Mouse (Mus musculus) brain, embryonic 18.5 days (tissue): ENCODE data around the gene Pkp4.

Experiments
- DNase-seq: peaks from one replicate; pipeline ENCODE4 v3.0.0-alpha.2; 2012; ENCODE audit warnings: low read depth, low spot score

Gene Pkp4

DNA sequence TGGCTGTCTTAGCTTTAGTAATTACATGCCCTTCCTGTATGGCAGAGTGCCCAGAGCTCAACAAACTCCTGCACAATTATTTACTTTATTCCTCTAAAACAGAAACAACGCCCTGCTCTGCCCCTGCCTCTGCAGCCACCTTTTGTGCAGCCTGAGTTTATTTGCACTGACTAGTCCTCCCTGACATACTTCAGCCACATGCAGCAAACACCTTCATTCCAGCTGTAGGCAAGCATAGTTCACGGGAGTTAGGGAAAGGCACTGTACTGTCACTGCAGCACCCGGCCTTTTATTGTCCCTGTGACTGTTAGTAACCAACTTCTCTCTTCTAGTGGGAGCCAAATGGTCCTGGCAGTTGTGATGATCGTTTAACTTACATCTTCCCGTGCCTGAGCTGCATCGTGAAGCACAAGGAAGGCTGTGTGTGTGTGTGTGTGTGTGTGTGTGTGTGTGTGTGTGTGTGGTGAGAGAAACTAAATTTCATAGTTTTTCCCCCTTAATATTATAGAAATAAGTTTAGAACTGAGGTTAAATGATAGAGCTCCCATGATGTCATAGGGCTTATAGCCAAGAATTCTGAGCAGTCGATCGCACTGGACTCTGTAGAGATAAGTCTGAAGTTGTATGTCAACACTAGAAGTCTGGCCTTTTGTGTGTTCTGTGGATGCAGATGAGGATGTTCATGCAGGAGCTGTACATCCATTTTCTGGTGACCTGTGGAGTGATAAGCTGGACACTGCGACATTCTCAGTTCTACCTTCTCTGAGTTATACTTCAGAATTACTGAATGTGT lies 59.5 kb downstream of the Pkp4 start:
- no peak for DNase-seq

- DNase-seq: no peak
Measured at GRCm38 (mm10) chr2:59226383-59226782, 65.7 kb downstream of the Pkp4 start.

DNA sequence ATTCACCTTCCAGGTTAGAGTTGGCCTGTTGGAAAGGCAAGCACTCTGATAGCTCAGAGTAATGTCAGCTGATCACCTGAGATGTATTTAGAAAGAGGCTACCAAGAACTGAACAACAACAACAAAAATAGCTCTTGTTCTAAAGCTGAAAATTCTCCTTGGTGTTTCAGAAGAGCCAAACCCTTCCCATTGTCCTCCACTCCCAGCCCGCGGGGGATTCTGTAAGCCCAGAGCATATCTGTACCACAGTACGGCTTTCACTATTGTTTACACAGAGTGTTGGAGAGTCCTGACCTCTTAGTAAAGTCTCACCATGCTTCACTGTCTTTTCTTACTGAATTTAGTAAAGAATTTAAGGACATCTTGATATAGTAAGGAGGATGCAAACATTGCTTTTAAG lies 66.4 kb downstream of the Pkp4 start:
- DNase-seq: no peak

- no peak for DNase-seq
Measured at GRCm38 (mm10) chr2:59227508-59228263, 67.0 kb downstream of the Pkp4 start.

DNA sequence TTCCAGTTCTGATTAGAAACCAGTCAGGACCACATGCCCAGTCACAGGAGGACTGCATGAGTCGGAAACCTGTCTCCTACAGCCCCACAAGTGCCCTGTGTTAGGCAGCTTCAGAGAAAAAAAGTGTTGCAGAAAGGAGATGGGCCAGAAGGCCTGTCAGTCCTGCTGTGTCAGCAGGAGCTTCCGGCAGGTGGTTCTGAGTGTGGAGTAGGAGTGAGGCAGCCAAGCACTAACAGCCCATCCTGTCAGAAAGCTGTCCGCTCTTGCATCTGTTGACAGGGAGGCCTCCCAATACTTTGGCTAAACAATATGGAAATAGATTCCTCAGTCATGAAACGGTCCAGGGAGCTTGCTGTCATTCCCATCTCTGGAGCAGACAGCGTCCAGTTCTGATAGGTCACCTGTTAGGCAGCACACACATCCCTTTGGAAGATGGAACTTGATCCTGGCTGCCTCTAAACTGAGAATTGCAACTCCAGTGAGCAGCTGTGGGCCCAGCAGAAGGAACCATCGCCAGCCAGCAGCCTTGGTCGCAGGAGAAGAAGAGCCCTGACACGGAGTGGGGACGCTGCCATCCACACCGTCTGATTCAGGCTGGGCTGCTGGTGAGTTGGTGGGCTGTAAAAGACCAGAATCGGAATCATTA lies 68.7 kb downstream of the Pkp4 start:
- no peak for DNase-seq

- no peak for DNase-seq
Measured at GRCm38 (mm10) chr2:59230656-59231055, 70.0 kb downstream of the Pkp4 start.

- DNase-seq: no peak
Measured at GRCm38 (mm10) chr2:59231514-59231913, 70.9 kb downstream of the Pkp4 start.

GRCm38 (mm10) chr2:59233294-59233923 lies 72.8 kb downstream of the Pkp4 start:
- DNase-seq: no peak

DNA sequence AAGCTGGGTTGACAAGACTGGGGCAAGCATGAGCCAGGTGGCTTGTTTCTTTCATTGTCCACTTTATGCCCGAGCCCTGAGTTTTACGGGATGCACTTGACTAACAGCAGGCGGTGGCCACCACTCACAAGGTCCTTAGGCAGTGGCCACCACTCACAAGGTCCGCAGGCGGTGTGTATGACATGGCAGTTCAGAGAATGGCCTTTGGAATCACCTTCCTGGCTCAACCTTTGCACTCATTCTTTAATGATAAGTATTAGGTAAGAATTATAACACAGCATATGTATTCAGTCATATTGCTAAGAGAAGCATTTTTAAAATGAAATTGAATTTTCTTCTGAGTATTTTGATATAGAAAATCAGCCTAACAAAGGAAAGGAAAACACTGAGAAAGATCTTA lies 73.3 kb downstream of the Pkp4 start:
- DNase-seq: no peak

GRCm38 (mm10) chr2:59234537-59234936 lies 73.9 kb downstream of the Pkp4 start:
- no peak for DNase-seq

DNA sequence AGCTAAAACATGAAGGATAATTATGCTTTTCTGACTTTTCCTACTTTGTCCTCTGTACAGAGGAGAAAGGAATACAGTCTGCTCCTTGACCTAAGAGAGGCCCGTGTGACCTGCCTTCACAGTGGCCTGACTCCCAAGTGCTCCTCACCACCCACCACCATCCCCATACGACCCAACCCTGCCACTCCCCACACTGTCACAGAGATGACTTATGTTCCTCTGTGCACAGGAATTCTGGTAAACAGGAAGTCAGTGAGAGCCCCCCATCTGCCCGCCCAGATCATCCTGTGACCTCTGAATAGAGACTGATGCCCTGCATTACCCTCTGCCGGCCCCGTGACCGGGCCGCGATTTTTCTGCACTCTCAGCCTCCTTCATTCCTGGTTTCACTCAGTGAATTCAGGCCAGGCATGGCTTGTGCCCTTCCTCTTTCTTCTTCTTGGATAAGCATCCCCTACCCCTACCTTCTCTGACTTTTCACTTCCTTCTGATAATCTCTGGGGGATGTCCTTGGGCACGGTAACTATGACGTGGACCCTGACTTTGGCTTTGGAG lies 79.3 kb downstream of the Pkp4 start:
- DNase-seq: no peak

GRCm38 (mm10) chr2:59242117-59242516 lies 81.5 kb downstream of the Pkp4 start:
- DNase-seq: no peak

DNA sequence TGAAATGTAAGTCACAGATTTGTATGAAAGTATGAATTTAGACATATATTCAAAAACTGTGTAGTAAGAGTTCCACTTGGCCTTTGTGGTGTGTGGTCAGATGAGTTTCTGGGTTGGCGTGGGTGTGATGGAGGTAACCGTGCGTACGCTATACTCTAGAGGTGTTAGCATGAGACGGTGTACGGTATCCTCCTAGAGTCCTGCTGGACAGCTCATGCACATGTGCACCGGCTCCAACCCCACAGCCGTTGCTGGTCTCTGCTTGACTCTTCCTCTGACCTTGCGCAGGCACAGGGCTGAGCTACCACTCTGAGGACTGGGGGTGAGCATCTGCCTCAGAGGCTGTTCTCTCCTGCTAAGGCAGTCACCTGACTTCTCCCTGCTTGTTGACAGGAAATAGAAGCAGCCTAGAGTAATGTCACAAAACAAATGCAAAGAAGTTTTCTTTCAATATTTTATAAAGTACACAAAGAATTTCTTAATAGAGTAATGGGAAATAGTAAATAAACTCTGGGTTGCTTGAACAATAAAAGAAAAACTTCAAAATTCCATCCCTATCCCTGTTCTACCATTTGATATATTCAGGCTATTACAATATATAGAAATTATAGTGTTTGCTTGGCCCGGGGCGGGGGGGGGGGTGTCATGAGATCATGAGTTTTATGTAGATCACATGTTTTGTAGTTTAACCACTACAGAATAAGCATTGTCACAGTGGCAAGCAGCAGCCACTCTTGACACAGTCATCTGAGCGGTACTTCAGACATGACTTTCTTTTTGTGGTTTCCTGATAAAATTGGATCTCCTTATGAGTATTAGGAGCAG lies 83.8 kb downstream of the Pkp4 start:
- DNase-seq: no peak

GRCm38 (mm10) chr2:59245098-59245388 lies 84.4 kb downstream of the Pkp4 start:
- no peak for DNase-seq

DNA sequence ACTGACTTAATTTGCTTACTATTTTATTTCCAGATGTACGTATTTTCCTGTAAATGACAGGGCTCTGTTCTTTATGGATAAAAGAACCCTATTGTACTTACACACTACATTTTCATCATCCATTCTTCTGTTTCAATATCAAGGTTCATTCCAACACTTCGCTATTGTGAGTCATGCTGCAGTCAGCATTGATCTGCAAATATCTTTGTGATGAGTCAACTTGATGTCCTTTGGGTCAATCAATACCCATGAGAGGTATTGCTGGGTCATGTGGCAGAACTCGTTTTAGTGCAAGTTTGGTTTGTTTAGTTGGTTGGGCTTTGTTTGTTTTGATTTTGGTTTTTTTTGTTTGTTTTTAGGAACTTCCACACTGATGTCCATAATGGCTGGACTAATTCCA lies 88.2 kb downstream of the Pkp4 start:
- no peak for DNase-seq

- no peak for DNase-seq
Measured at GRCm38 (mm10) chr2:59252818-59253217, 92.2 kb downstream of the Pkp4 start.

DNA sequence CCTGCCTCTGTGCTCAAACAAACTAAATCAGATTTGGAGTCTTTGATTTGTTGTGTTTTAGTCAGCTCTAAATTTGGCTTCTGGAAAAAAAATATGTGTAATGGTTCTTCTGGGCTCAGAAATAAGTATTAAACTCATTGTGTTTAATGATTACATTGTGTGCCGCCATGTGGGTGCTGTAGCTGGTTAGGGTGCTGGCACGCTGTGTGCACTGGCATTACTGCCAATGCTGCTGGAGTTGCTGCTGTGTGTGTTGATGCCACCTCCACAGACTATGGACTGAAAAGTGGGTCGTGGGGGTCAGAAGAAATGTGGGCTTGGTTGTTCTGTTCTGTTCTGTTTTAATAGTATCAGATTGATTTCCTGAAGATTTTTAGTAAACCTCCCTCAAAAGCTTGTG lies 92.8 kb downstream of the Pkp4 start:
- DNase-seq: no peak

DNA sequence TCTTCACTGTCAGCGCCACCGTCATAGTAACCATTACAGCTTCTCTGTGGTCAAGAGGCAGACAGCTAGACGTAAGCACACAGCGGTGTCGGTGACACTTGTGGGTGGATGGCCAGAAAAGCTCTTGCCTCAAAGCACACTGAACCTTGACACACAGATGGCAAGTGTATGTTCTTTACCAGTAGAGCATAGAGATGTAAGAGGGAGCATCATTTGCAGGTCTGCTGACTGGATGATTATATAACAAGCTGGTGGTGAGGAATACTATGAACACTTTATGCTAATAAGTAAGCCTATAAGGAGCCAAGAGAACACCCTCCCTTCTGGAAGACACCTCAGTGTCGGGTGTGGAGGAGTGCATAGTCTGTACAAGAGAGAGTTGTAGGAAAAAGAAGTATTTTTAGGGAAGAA lies 98.2 kb downstream of the Pkp4 start:
- DNase-seq: no peak

DNA sequence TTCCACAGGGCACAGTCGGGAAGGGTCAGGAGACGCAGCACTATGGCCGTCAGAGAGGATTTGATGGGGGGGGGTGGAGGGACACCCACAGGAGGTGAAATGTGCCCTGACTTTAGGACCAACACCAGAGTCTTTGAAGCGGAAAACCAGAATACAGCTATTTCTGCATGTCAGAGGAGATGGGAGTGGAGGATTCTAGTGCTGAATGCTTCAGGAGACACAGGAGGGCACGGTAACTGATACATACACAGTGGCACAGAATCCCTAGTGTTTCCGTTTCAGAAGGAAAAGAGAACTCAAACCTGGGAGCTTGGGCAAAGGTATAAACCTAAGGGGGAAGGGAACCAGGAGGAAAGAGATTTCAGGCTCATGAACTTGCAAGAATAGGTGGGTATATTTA lies 98.7 kb downstream of the Pkp4 start:
- no peak for DNase-seq

DNA sequence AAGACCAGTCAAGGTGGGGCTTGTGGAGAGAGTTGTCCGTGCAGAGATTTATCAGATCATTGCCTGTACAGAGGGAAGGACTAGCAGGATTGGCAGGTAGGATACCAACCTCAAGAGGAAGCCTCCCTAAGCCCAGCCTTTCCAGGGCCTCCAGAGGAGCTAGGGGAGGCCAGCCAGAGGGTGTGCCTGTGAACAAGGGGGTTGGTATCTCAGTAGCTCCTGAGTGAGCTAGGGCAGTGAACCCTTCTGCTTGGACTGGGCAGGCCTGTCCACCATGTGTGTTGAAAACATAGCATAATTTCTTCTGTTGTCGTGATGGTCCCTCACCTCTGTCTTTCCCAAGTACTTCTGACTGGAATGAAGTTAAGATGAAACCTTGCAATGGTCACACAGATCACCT lies 100.6 kb downstream of the Pkp4 start:
- no peak for DNase-seq

DNA sequence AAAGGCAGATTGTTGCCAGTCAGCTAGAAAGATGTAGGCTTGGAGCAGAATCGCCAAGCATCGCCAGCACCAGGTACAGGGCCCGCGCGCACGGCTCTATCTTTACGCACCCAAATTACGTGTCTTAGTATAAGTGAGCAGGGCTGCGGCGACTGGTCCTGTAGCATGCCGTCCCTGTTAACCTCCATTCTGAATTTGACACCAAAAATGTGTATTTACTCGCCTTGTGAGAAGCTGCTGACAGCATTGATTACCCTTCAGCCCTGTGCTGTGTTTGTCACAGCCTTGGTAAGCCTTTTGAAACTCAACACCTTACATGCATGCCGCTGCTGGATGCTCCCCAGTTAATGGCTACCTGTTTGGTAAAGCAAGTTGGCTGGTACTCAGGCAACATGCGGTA lies 105.8 kb downstream of the Pkp4 start:
- no peak for DNase-seq
